Mouse (Mus musculus) erythroblast, embryonic 14.5 days (primary cell): ENCODE measurements around the gene Lgals1. TPM values are rescaled to one million over a fixed set of nuclear protein-coding genes. Genes with fewer than 3 reads are reported as not detected.
A peak's percentile ranks its signal among the peaks of the same experiment; 100 is the strongest.

Experiments
- H3K27me3 ChIP-seq: 2 replicates; pipeline ENCODE4 v1.6.1; 2012; ENCODE audit warnings: inconsistent platforms; ENCODE audit not compliant: control insufficient read depth
- H3K36me3 ChIP-seq: 2 replicates; pipeline ENCODE4 v1.6.1; 2012; ENCODE audit warnings: mild to moderate bottlenecking, inconsistent platforms; ENCODE audit not compliant: control insufficient read depth
- H3K4me1 ChIP-seq: 2 replicates; pipeline ENCODE4 v1.6.1; 2012; ENCODE audit warnings: inconsistent platforms; ENCODE audit not compliant: control insufficient read depth
- H3K4me3 ChIP-seq: replicated peaks from 2 replicates; pipeline ENCODE3; 2012; ENCODE audit warnings: moderate library complexity, mild to moderate bottlenecking, inconsistent platforms
- H3K9me3 ChIP-seq: 2 replicates; pipeline ENCODE4 v1.6.1; 2012; ENCODE audit warnings: low read length, inconsistent platforms, mixed read lengths; ENCODE audit not compliant: control insufficient read depth
- GATA1 ChIP-seq: IDR thresholded peaks from 2 replicates; pipeline ENCODE4 v1.6.1; 2012; ENCODE audit warnings: low read length, inconsistent platforms, mixed read lengths
- TAL1 ChIP-seq: IDR thresholded peaks from 3 replicates; pipeline ENCODE4 v1.6.1; 2012; ENCODE audit warnings: low read length, inconsistent platforms, mixed read lengths
- polyA plus RNA-seq: library from polyadenylated mRNA; stranded (reverse); fragments of >175 nt; gene quantifications from 2 replicates; pipeline ENCODE4 v1.2.3, GENCODE M21; 2012

Gene Lgals1
- polyA plus RNA-seq, 1 experiment = 121 TPM

GRCm38 (mm10) chr15:78894726-78895125, 31.8 kb upstream of the Lgals1 start:
- Histone ChIP-seq H3K4me1 (peaks cover 89% of the 10 kb centered on the region), H3K27me3 (no peaks in the 10 kb centered on the region), H3K36me3 (peaks cover 54% of the 10 kb centered on the region), H3K4me3 (no peak overlapping the region), H3K9me3 (no peaks in the 10 kb centered on the region)
- no peak for TF ChIP-seq GATA1
- no peak for TF ChIP-seq TAL1

DNA sequence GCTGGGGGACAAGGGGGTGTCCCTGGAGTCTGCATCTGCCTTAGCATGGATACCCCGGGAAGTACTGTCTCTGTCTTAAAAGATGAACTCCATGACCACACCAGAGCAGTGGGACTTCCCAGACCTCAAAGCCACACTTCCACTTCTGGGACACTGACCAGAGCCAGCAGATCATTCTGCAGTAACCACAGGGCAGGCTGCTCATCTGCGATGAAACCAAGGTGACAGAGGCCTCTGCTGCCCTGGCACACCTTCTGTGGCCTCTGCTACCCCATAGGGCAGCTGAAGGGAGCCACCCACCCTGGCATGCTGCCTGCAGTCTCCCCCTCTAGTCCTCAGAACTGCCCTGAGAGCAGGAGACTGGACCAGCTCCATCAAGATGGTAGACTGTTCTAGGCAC, 30.8 kb upstream of the Lgals1 start:
- Histone ChIP-seq H3K27me3 (no peaks in the 10 kb centered on the region), H3K4me3 (no peak overlapping the region), H3K4me1 (peaks cover 96% of the 10 kb centered on the region), H3K9me3 (no peaks in the 10 kb centered on the region), H3K36me3 (peaks cover 46% of the 10 kb centered on the region)
- no peak for TF ChIP-seq GATA1
- TF ChIP-seq TAL1 = no peak

DNA sequence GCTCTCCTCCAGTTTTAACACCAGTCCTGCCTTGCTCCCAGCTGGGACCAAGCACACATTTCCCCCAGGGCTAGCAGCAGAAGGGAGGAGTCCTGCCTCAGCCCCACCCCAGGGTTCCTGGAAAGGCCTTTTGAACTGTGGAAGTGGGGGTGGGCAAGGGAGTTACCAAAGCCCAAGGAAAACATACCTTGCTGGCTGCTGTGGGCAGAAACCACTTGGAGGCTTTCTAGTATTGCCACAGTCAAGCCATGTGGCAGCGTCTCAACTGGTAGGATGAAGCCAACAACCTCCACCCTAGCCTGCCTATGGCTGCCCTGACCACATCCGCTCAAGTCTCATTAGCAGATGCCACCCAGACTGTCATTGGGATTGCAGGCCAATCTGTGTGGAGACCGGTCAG, 30.4 kb upstream of the Lgals1 start:
- no peaks in the 10 kb centered on the region for H3K9me3 ChIP-seq
- peaks cover 97% of the 10 kb centered on the region for H3K4me1 ChIP-seq
- H3K36me3 ChIP-seq = peaks cover 42% of the 10 kb centered on the region
- H3K27me3 ChIP-seq = no peaks in the 10 kb centered on the region
- TF ChIP-seq GATA1 = no peak
- TF ChIP-seq TAL1 = no peak
- H3K4me3 ChIP-seq = no peak overlapping the region

DNA sequence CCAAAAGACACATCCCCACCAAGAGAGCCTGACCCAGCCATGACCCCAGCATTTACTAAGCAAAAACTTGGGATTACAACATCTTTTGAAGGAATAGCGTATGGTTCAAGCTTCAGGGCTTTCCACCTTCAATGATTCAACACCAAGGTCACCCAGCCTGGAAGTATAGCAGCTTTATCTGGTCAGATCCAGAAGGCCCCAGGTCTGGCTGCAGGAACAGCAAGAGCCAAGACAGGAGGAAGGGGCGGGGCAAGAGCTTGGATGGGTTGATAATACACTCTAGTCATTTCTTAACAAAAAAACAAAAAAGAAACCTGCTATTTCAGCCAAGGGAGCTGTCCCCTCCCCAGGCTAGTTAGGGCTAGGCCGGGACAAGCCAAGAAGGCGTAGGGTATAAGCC, 29.0 kb upstream of the Lgals1 start:
- Histone ChIP-seq H3K4me3 (no peak overlapping the region), H3K9me3 (no peaks in the 10 kb centered on the region), H3K27me3 (no peaks in the 10 kb centered on the region), H3K36me3 (peaks cover 29% of the 10 kb centered on the region), H3K4me1 (peaks cover 90% of the 10 kb centered on the region)
- no peak for TF ChIP-seq GATA1
- no peak for TF ChIP-seq TAL1

DNA sequence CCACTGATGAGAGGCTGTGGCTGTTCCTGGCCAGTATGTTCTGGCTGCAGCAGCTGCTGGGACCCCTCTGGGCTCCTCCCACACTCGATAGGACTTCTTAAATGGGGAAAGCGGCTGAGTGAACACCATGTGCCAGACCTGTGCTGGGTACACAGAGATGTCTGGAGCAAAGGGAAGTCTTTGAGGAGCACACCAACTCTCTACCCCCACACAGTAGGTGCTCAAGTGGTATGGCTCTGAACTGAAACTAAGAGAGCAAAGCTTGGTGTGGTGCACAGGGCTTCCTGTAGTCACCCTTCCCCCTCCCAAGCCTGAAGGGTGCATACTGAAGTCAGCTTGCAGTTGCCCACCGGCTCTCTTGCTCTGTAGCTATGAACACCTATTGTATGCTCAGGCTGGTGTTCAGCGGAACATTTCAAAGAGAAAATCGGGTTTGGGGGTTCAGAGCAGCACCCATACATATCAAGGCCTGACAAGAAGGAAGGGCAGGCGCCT, 28.0 kb upstream of the Lgals1 start:
- Histone ChIP-seq H3K4me1 (peaks cover 87% of the 10 kb centered on the region), H3K9me3 (no peaks in the 10 kb centered on the region), H3K36me3 (peaks cover 24% of the 10 kb centered on the region), H3K27me3 (no peaks in the 10 kb centered on the region), H3K4me3 (peak overlapping the region; percentile 74)
- TF ChIP-seq TAL1 (no peak), GATA1 (no peak)

DNA sequence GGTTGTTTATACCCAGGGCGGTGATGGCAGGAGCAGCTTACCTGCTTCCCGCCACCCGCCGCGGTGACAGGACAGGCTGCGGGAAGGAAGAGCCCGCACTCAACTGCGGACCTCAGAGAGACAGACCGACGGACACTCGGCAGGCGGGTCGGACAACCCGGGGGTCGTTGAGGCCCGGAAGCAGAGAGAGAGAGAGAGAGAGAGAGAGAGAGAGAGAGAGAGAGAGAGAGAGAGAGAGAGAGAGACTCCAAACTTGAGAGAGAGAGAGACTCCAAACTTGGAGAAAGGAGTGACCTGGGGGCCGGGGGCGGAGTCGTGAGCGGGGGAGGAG, 27.2 kb upstream of the Lgals1 start, which contains the start of gene Gm49510:
Gm49510 (plus strand) TSS at position 259 of the 331 bp plus-strand sequence.
- no peaks in the 10 kb centered on the region for H3K9me3 ChIP-seq
- TF ChIP-seq TAL1 = no peak
- peaks cover 80% of the 10 kb centered on the region for H3K4me1 ChIP-seq
- H3K4me3 ChIP-seq = peak within 1 kb of the TSS; percentile 74
- H3K27me3 ChIP-seq = no peaks in the 10 kb centered on the region
- H3K36me3 ChIP-seq = peaks cover 24% of the 10 kb centered on the region

GRCm38 (mm10) chr15:78899740-78900584, 26.6 kb upstream of the Lgals1 start, which contains the start of gene Sh3bp1:
TSS of gene Sh3bp1 (plus strand) at chr15:78899768.
- no peaks in the 10 kb centered on the region for H3K9me3 ChIP-seq
- H3K4me1 ChIP-seq = peaks cover 74% of the 10 kb centered on the region
- H3K27me3 ChIP-seq = no peaks in the 10 kb centered on the region
- TF ChIP-seq GATA1 (no peak), TAL1 (no peak)
- peak within 1 kb of the TSS; percentile 74 for H3K4me3 ChIP-seq
- H3K36me3 ChIP-seq = peaks cover 25% of the 10 kb centered on the region

GRCm38 (mm10) chr15:78900585-78901421, 25.7 kb upstream of the Lgals1 start:
- H3K4me1 ChIP-seq = peaks cover 66% of the 10 kb centered on the region
- H3K9me3 ChIP-seq = no peaks in the 10 kb centered on the region
- H3K4me3 ChIP-seq = peak overlapping the region; percentile 74
- TF ChIP-seq TAL1 (no peak), GATA1 (no peak)
- H3K27me3 ChIP-seq = no peaks in the 10 kb centered on the region
- peaks cover 27% of the 10 kb centered on the region for H3K36me3 ChIP-seq

GRCm38 (mm10) chr15:78901422-78901789, 25.1 kb upstream of the Lgals1 start:
- Histone ChIP-seq H3K36me3 (peaks cover 31% of the 10 kb centered on the region), H3K4me3 (no peak overlapping the region), H3K9me3 (no peaks in the 10 kb centered on the region), H3K27me3 (no peaks in the 10 kb centered on the region), H3K4me1 (peaks cover 60% of the 10 kb centered on the region)
- TF ChIP-seq TAL1 (no peak), GATA1 (no peak)
